Comparison of ENCODE assay signal across 10 mouse cellular contexts in genomic region chr4:155651553-155652269, GRCm38 (mm10). TPM values are rescaled to one million over a fixed set of nuclear protein-coding genes. Genes with fewer than 3 reads are reported as not detected.
DNase-seq lines count a peak whose midpoint lies in the region; ATAC-seq lines count a peak whose summit lies in the region.
"Had no signal": no experiment of that assay in that cellular context is flagged by ENCODE, and none has a peak within 500 bp of the region (broad histone marks: within the 10 kb centered on the region; RNA-seq: fewer than 3 reads in every experiment).

No protein-coding gene starts in this region.

- no peak for DNase-seq in forebrain, embryonic 10.5 days (ENCODE audit: extremely low spot score, low spot score)
- peak; percentile 68 for DNase-seq in ZHBTc4 (ENCODE audit: low read depth, low spot score)
- DNase-seq in heart, postnatal 4 days = peak; percentile 74
- DNase-seq in lung, postnatal 36 days = peak; percentile 65
- DNase-seq in thymus, adult 18-20 months = no peak
- no peak for DNase-seq in midbrain, embryonic 10.5 days (ENCODE audit: low spot score)

- no peaks in the 10 kb centered on the region for H3K9me3 ChIP-seq in forebrain, embryonic 10.5 days
- H3K9me3 ChIP-seq in forebrain, embryonic 16.5 days (ENCODE audit: control insufficient read depth, low read length) = no peaks in the 10 kb centered on the region
- H3K9me3 ChIP-seq in midbrain, embryonic 10.5 days (replicated peaks) = no peaks in the 10 kb centered on the region
- no peaks in the 10 kb centered on the region for H3K9me3 ChIP-seq in forebrain, embryonic 12.5 days

- H3K4me3 ChIP-seq in forebrain, embryonic 10.5 days = peak overlapping the region; percentile 51; the same call in 1 of the 2 replicates
- H3K4me3 ChIP-seq in forebrain, embryonic 16.5 days (replicated peaks; ENCODE audit: low read length) = no peak overlapping the region
- H3K4me3 ChIP-seq in midbrain, embryonic 10.5 days = no peak overlapping the region
- H3K4me3 ChIP-seq in forebrain, embryonic 12.5 days (replicated peaks) = no peak overlapping the region

- H3K36me3 ChIP-seq in forebrain, embryonic 10.5 days (replicated peaks) = peaks cover 63% of the 10 kb centered on the region
- H3K36me3 ChIP-seq in forebrain, embryonic 16.5 days (ENCODE audit: control insufficient read depth, insufficient read depth) = peaks cover 40% of the 10 kb centered on the region
- peaks cover 60% of the 10 kb centered on the region for H3K36me3 ChIP-seq in midbrain, embryonic 10.5 days
- H3K36me3 ChIP-seq in forebrain, embryonic 12.5 days (replicated peaks) = peaks cover 52% of the 10 kb centered on the region

- H3K9ac ChIP-seq in forebrain, embryonic 16.5 days (replicated peaks; ENCODE audit: low read depth, low read length) = no peak overlapping the region
- H3K9ac ChIP-seq in forebrain, embryonic 12.5 days = no peak overlapping the region

- H3K4me2 ChIP-seq in forebrain, embryonic 16.5 days (ENCODE audit: low read length) = no peak overlapping the region
- no peak overlapping the region for H3K4me2 ChIP-seq in forebrain, embryonic 12.5 days

- no peak for ATAC-seq in forebrain, embryonic 16.5 days
- no peak for ATAC-seq in forebrain, embryonic 12.5 days (ENCODE audit: low FRiP score)

- peaks cover 66% of the 10 kb centered on the region for H3K27me3 ChIP-seq in forebrain, embryonic 10.5 days (ENCODE audit: poor library complexity, severe bottlenecking)
- peaks cover 53% of the 10 kb centered on the region for H3K27me3 ChIP-seq in forebrain, embryonic 16.5 days (replicated peaks; ENCODE audit: control insufficient read depth, insufficient read depth, low read length)
- peaks cover 68% of the 10 kb centered on the region for H3K27me3 ChIP-seq in midbrain, embryonic 10.5 days (ENCODE audit: low read depth, poor library complexity, severe bottlenecking)
- peaks cover 65% of the 10 kb centered on the region for H3K27me3 ChIP-seq in forebrain, embryonic 12.5 days

- no peak overlapping the region for H3K27ac ChIP-seq in forebrain, embryonic 10.5 days
- no peak overlapping the region for H3K27ac ChIP-seq in forebrain, embryonic 16.5 days (ENCODE audit: low read length)
- H3K27ac ChIP-seq in midbrain, embryonic 10.5 days (replicated peaks) = no peak overlapping the region
- no peak overlapping the region for H3K27ac ChIP-seq in forebrain, embryonic 12.5 days

- WGBS in forebrain, embryonic 10.5 days = 69% methylated on average over 15 of the region's 15 CpGs
- WGBS in forebrain, embryonic 16.5 days = 68% methylated on average over 15 of the region's 15 CpGs
- WGBS in midbrain, embryonic 10.5 days = 65% methylated on average over 15 of the region's 15 CpGs
- WGBS in forebrain, embryonic 12.5 days = 67% methylated on average over 15 of the region's 15 CpGs

- H3K4me1 ChIP-seq in forebrain, embryonic 10.5 days = peaks cover 41% of the 10 kb centered on the region
- peaks cover 28% of the 10 kb centered on the region for H3K4me1 ChIP-seq in forebrain, embryonic 16.5 days (replicated peaks; ENCODE audit: control insufficient read depth, insufficient read depth, low read length)
- H3K4me1 ChIP-seq in midbrain, embryonic 10.5 days = peaks cover 37% of the 10 kb centered on the region
- peaks cover 31% of the 10 kb centered on the region for H3K4me1 ChIP-seq in forebrain, embryonic 12.5 days

RNA-seq across cellular contexts. Expression of gene Mmp23, which starts 1.5 kb away (rescaled TPM):
- polyA plus RNA-seq in forebrain, embryonic 10.5 days (2016; fragmentation: Nextera tagmentation; extraction: Ambion mirVana) = 1.8 and 2.8 TPM in 2 replicates
- polyA plus RNA-seq in forebrain, embryonic 16.5 days (2015; fragmentation: Nextera tagmentation; extraction: Ambion mirVana) = 3.0 and 3.2 TPM in 2 replicates
- 10 to 100 TPM; 32.3 to 33.1 TPM for total RNA-seq in heart, postnatal 4 days (2021)
- 4.7 TPM in 2 replicates for polyA plus RNA-seq in midbrain, embryonic 10.5 days (2016; fragmentation: Nextera tagmentation; extraction: Ambion mirVana)
- 2.2 and 2.4 TPM in 2 replicates for polyA plus RNA-seq in forebrain, embryonic 12.5 days (2016; fragmentation: Nextera tagmentation; extraction: Ambion mirVana)
- total RNA-seq: hematopoietic stem cell, adult 5-6 weeks had no signal

RNA-seq across cellular contexts. Expression of gene Gm10563, which starts 6.5 kb away (rescaled TPM):
- polyA plus RNA-seq in forebrain, embryonic 10.5 days (2016; fragmentation: Nextera tagmentation; extraction: Ambion mirVana) = not detected in 2 replicates
- not detected in 2 replicates for polyA plus RNA-seq in forebrain, embryonic 16.5 days (2015; fragmentation: Nextera tagmentation; extraction: Ambion mirVana)
- total RNA-seq in heart, postnatal 4 days (2021) = not detected
- polyA plus RNA-seq in midbrain, embryonic 10.5 days (2016; fragmentation: Nextera tagmentation; extraction: Ambion mirVana) = not detected in 2 replicates
- not detected in 2 replicates for polyA plus RNA-seq in forebrain, embryonic 12.5 days (2016; fragmentation: Nextera tagmentation; extraction: Ambion mirVana)
- total RNA-seq: hematopoietic stem cell, adult 5-6 weeks had no signal
- polyA plus RNA-seq: midbrain, embryonic 11.5 days had no signal

RNA-seq across cellular contexts. Expression of gene Mib2, which starts 17.3 kb away (rescaled TPM):
- polyA plus RNA-seq in forebrain, embryonic 10.5 days (2016; fragmentation: Nextera tagmentation; extraction: Ambion mirVana) = 16.8 and 18.3 TPM in 2 replicates
- polyA plus RNA-seq in forebrain, embryonic 16.5 days (2015; fragmentation: Nextera tagmentation; extraction: Ambion mirVana) = 49.8 and 63.1 TPM in 2 replicates
- total RNA-seq in heart, postnatal 4 days (2021) = 10 to 100 TPM; 15.9 to 17.7 TPM
- 22.0 and 22.5 TPM in 2 replicates for polyA plus RNA-seq in midbrain, embryonic 10.5 days (2016; fragmentation: Nextera tagmentation; extraction: Ambion mirVana)
- 30.7 and 35.8 TPM in 2 replicates for polyA plus RNA-seq in forebrain, embryonic 12.5 days (2016; fragmentation: Nextera tagmentation; extraction: Ambion mirVana)

RNA-seq across cellular contexts. Expression of gene Cdk11b, which starts 27.1 kb away (rescaled TPM):
- 83.9 and 86.7 TPM in 2 replicates for polyA plus RNA-seq in forebrain, embryonic 10.5 days (2016; fragmentation: Nextera tagmentation; extraction: Ambion mirVana)
- polyA plus RNA-seq in forebrain, embryonic 16.5 days (2015; fragmentation: Nextera tagmentation; extraction: Ambion mirVana) = 62.4 and 65.2 TPM in 2 replicates
- 10 to 100 TPM; 30.1 to 32.3 TPM for total RNA-seq in heart, postnatal 4 days (2021)
- 79.6 and 82.3 TPM in 2 replicates for polyA plus RNA-seq in midbrain, embryonic 10.5 days (2016; fragmentation: Nextera tagmentation; extraction: Ambion mirVana)
- 91.6 and 97.7 TPM in 2 replicates for polyA plus RNA-seq in forebrain, embryonic 12.5 days (2016; fragmentation: Nextera tagmentation; extraction: Ambion mirVana)

RNA-seq across cellular contexts. Expression of gene Fndc10, which starts 42.4 kb away (rescaled TPM):
- polyA plus RNA-seq in forebrain, embryonic 10.5 days (2016; fragmentation: Nextera tagmentation; extraction: Ambion mirVana) = 0.64 and 0.67 TPM in 2 replicates
- polyA plus RNA-seq in forebrain, embryonic 16.5 days (2015; fragmentation: Nextera tagmentation; extraction: Ambion mirVana) = 4.8 and 7.5 TPM in 2 replicates
- 1 to 10 TPM; 3.5 to 4.7 TPM for total RNA-seq in heart, postnatal 4 days (2021)
- polyA plus RNA-seq in midbrain, embryonic 10.5 days (2016; fragmentation: Nextera tagmentation; extraction: Ambion mirVana) = 0.98 and 1.1 TPM in 2 replicates
- 2.4 and 5.9 TPM in 2 replicates for polyA plus RNA-seq in forebrain, embryonic 12.5 days (2016; fragmentation: Nextera tagmentation; extraction: Ambion mirVana)

Comparison
In these comparisons a context has a peak if more than half of its experiments do, and no peak if none do; other contexts are left out.
1. DNase-seq: peak in ZHBTc4 (single experiment), heart, postnatal 4 days (single experiment) and lung, postnatal 36 days (single experiment); none in forebrain, embryonic 10.5 days (single experiment), thymus, adult 18-20 months (0 of 2) and midbrain, embryonic 10.5 days (single experiment).